Mouse (Mus musculus) mature B cell (primary cell): ENCODE results near the gene Gm10778.
"Not testable (repeated sequence)": the region's sequence is repeated elsewhere in the genome, so short reads cannot be mapped to it uniquely, and the experiment has no call there.

Experiments
- in situ Hi-C: fragments of 300-500 bp; cut with MboI; formaldehyde crosslinking; loops from 2 replicates; pipeline ENCODE4 v1.14.3; 2019

Gm10778 gene

GRCm38 (mm10) chr10:81627836-81628220 is 21.0 kb upstream of the Gm10778 start:
- in situ Hi-C loops, result no loop called here

- in situ Hi-C loops, result no loop called here
Observed at GRCm38 (mm10) chr10:81628390-81628789, 20.5 kb upstream of the Gm10778 start, which contains the start of gene Ankrd24. Gene Ankrd24, plus strand, starts transcription at chr10:81628540.

GRCm38 (mm10) chr10:81633253-81634099 is 15.4 kb upstream of the Gm10778 start:
- in situ Hi-C loops, result loop anchor here (10.0 kb wide), 1 partner anchor 541 kb away; no protein-coding TSS in a partner anchor

- in situ Hi-C loops, result loop anchor here (10.0 kb wide), 1 partner anchor 538 kb away; no protein-coding TSS in a partner anchor
Observed at GRCm38 (mm10) chr10:81636338-81636737, 12.5 kb upstream of the Gm10778 start.

GRCm38 (mm10) chr10:81638101-81638500 is 10.8 kb upstream of the Gm10778 start:
- in situ Hi-C loops, result loop anchor here (10.0 kb wide), 1 partner anchor 537 kb away; no protein-coding TSS in a partner anchor

- in situ Hi-C loops, result not testable (repeated sequence)
Observed at GRCm38 (mm10) chr10:81640825-81641224, 8.0 kb upstream of the Gm10778 start.

GRCm38 (mm10) chr10:81641566-81641965 is 7.3 kb upstream of the Gm10778 start:
- in situ Hi-C loops, result no loop called here

GRCm38 (mm10) chr10:81641978-81642647 is 6.7 kb upstream of the Gm10778 start:
- in situ Hi-C loops, result no loop called here

GRCm38 (mm10) chr10:81642648-81643448 is 6.0 kb upstream of the Gm10778 start:
- in situ Hi-C loops, result no loop called here

GRCm38 (mm10) chr10:81643449-81644055 is 5.3 kb upstream of the Gm10778 start:
- in situ Hi-C loops, result no loop called here

- in situ Hi-C loops, result no loop called here
Observed at GRCm38 (mm10) chr10:81644162-81644561, 4.7 kb upstream of the Gm10778 start.

GRCm38 (mm10) chr10:81644716-81645115 is 4.1 kb upstream of the Gm10778 start:
- in situ Hi-C loops, result no loop called here

GRCm38 (mm10) chr10:81645391-81645790 is 3.5 kb upstream of the Gm10778 start:
- in situ Hi-C loops, result no loop called here

- in situ Hi-C loops, result no loop called here
Observed at GRCm38 (mm10) chr10:81646015-81646555, 2.8 kb upstream of the Gm10778 start.

GRCm38 (mm10) chr10:81655178-81655577 is 6.3 kb downstream of the Gm10778 start:
- in situ Hi-C loops, result no loop called here

- in situ Hi-C loops, result no loop called here
Observed at GRCm38 (mm10) chr10:81656174-81656573, 7.3 kb downstream of the Gm10778 start.

- in situ Hi-C loops, result not testable (repeated sequence)
Observed at GRCm38 (mm10) chr10:81687114-81687513, 38.3 kb downstream of the Gm10778 start.

- in situ Hi-C loops, result not testable (repeated sequence)
Observed at GRCm38 (mm10) chr10:81704531-81705301, 55.9 kb downstream of the Gm10778 start, which contains the start of gene Zfp433. Gene Zfp433, plus strand, starts transcription at chr10:81704825.
